Mouse (Mus musculus): ENCODE results near the gene Rdh16f1. TPM values are rescaled to one million over a fixed set of nuclear protein-coding genes. Genes with fewer than 3 reads are reported as not detected.

The Rdh16f1 gene
- polyA plus RNA-seq, 1 experiment from 2014 or later = not detected

DNA sequence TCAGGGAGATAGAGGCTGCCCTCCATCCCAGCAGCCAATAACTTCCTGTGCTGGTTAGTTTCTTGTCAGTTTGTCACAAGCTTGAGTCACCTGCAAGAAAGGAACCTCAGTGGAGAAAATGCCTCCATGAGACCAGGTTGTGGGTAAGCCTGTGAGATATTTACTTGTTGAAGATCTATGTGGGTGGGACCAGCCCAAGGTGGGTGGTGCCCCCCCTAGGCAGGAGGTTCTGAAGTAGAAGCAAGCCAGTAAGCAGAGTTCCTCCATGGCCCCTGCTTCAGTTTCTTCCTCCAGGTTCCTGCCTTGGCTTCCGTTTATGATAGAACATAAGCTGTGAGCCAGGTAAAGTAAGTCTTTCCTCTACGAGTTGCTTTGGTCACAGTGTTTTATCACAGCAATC lies 23.3 kb upstream of the Rdh16f1 start:
- ATAC-seq (ENCODE audit: low read depth) = no peak
- H3K4me2 ChIP-seq = no peak overlapping the region
- WGBS = 83% methylated on average over 2 of the region's 2 CpGs

DNA sequence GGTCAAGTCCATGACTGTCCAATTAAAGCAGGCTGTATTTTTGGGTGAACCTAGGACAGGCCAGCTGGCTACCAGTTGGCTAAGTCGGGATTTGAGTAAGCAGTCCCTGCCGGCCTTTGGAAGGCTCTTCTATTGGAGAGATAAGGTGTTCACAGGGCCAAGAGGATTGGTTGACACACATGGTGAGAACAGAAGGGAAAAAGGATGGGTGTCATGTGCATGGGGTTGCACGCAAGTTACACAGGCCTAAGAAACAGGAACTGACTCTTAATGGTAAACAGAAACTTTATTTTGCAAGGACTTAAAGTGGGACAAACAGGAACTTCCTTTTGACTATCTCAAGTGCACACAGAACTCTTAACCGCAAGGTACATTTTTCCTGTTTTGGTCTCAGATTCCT lies 22.7 kb upstream of the Rdh16f1 start:
- no peak for ATAC-seq (ENCODE audit: low read depth)
- WGBS = 73% methylated on average over 4 of the region's 4 CpGs

More for the DNA sequence above, 23.3 kb upstream of the Rdh16f1 start:
- H3K9me3 ChIP-seq = no peaks in the 10 kb centered on the region
- no peak overlapping the region for H3K4me3 ChIP-seq
- H3K4me1 ChIP-seq (replicated peaks) = peaks cover 23% of the 10 kb centered on the region
- no peak overlapping the region for H3K9ac ChIP-seq
- H3K36me3 ChIP-seq = peaks cover 1% of the 10 kb centered on the region; the same call in 1 of the 2 replicates
- H3K27me3 ChIP-seq = no peaks in the 10 kb centered on the region; the same call in 1 of the 2 replicates
- H3K27ac ChIP-seq (replicated peaks) = no peak overlapping the region

DNA sequence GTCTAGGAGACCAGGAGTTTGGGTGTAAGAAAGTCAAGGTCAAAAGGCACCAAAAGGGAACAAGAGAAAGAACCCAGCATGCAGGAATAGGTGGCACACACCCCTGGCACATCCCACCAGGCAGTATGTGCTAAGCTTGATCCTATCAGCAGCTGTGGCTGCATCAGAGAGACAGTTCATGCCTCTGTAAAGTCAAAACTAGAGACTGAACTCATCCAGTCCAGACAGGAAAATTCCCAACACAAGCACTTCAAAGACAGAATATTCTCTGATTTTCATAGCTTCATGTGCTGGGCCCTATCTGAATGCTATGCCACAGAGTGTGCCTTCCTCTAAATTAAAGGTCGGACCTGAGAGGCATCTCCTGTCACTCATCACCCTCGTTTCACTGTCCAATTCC lies 22.0 kb upstream of the Rdh16f1 start:
- H3K27me3 ChIP-seq = no peaks in the 10 kb centered on the region; the same call in 1 of the 2 replicates
- no peak overlapping the region for H3K4me2 ChIP-seq
- H3K4me3 ChIP-seq = no peak overlapping the region
- 30% methylated on average over 2 of the region's 2 CpGs for WGBS
- no peak overlapping the region for H3K9ac ChIP-seq
- no peak for ATAC-seq (ENCODE audit: low read depth)
- peaks cover 14% of the 10 kb centered on the region for H3K36me3 ChIP-seq
- peaks cover 21% of the 10 kb centered on the region for H3K4me1 ChIP-seq (replicated peaks)
- no peaks in the 10 kb centered on the region for H3K9me3 ChIP-seq
- no peak overlapping the region for H3K27ac ChIP-seq (replicated peaks)

More for the DNA sequence above, 22.7 kb upstream of the Rdh16f1 start:
- H3K27ac ChIP-seq (replicated peaks) = no peak overlapping the region
- H3K27me3 ChIP-seq = no peaks in the 10 kb centered on the region; the same call in 1 of the 2 replicates
- no peak overlapping the region for H3K9ac ChIP-seq
- no peak overlapping the region for H3K4me2 ChIP-seq
- H3K9me3 ChIP-seq = no peaks in the 10 kb centered on the region
- H3K36me3 ChIP-seq = peaks cover 8% of the 10 kb centered on the region
- H3K4me1 ChIP-seq (replicated peaks) = peaks cover 21% of the 10 kb centered on the region
- no peak overlapping the region for H3K4me3 ChIP-seq

DNA sequence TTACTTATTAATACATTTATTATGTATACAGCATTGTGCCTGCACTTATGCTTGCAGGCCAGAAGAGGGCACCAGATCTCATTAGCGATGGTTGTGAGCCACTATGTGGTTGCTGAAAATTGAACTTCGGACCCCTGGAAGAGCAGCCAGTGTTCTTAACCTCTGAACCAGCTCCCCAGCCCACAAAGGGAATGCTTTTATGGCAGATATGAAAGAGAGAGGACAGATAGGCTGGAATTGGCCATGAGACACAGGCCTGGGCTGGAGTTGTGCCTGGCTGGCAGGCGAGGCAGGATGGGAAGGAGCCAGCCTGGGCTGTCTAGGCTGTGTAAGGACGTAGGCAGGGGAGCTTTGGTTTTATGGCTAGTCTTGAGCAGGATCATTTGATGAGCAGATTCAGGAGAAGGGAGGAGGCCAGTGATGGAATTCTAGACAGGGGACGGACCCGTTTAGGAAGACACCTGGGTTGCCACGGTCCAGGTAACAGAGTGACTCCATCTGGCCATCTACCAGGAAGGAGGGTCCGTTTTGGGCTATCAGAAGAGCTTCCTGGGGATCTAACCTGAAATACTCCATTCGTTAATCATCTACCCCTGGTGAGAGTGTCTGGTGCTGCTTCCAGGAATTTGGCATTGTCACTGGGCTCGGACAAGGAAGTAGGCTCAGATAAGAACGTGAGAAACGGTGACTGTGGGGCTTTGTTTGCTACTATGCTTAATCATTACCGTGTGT lies 21.3 kb upstream of the Rdh16f1 start:
- H3K36me3 ChIP-seq = peaks cover 22% of the 10 kb centered on the region
- H3K4me3 ChIP-seq = no peak overlapping the region
- WGBS = 54% methylated on average over 13 of the region's 13 CpGs
- no peaks in the 10 kb centered on the region for H3K9me3 ChIP-seq
- no peak overlapping the region; the same call in 1 of the 2 replicates for H3K4me2 ChIP-seq
- no peak overlapping the region for H3K9ac ChIP-seq
- no peak for ATAC-seq (ENCODE audit: low read depth)
- no peaks in the 10 kb centered on the region; the same call in 1 of the 2 replicates for H3K27me3 ChIP-seq
- peaks cover 21% of the 10 kb centered on the region for H3K4me1 ChIP-seq (replicated peaks)
- H3K27ac ChIP-seq (replicated peaks) = no peak overlapping the region

DNA sequence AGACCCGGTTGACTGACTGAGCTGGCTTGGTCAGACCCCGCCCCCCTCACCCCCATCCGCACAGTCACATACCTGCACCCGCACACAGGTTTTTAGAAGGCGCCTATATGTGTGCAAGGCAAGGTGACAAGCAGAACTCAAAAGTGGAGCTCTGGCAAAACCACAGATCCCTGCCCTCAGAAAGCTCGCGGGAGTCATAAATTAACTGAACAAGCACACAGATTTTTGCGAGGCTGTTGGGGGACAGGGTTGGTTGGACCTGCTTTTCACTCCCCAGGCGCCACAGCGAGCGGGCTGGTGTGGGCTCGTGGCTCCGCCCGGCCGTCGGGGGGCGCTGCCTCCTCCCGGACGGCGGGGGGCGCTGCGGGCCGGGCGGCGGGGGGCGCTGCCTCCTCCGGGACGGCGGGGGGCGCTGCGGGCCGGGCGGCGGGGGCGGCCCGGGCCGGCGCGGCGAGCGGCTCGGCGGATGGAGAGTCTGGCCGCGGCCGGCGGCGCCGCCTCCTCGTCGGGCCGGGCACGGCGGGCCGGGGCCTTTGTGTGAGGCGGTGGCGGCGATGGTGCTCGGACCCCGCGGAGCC lies 20.4 kb upstream of the Rdh16f1 start, which contains the start of gene Zbtb39:
Gene Zbtb39 (plus strand): TSS at position 456 of the 578 bp plus-strand sequence.
- H3K9me3 ChIP-seq = no peaks in the 10 kb centered on the region
- peaks cover 30% of the 10 kb centered on the region for H3K36me3 ChIP-seq
- H3K9ac ChIP-seq = peak within 1 kb of the TSS; percentile 98
- 4% methylated on average over 17 of the region's 61 CpGs for WGBS
- peak within 1 kb of the TSS; percentile 83 for H3K27ac ChIP-seq (replicated peaks)
- H3K4me1 ChIP-seq (replicated peaks) = peaks cover 21% of the 10 kb centered on the region
- H3K4me3 ChIP-seq = peak within 1 kb of the TSS; percentile 95
- ATAC-seq (ENCODE audit: low read depth) = peak; percentile 86
- H3K4me2 ChIP-seq = peak within 1 kb of the TSS; percentile 78
- no peaks in the 10 kb centered on the region; the same call in 1 of the 2 replicates for H3K27me3 ChIP-seq

DNA sequence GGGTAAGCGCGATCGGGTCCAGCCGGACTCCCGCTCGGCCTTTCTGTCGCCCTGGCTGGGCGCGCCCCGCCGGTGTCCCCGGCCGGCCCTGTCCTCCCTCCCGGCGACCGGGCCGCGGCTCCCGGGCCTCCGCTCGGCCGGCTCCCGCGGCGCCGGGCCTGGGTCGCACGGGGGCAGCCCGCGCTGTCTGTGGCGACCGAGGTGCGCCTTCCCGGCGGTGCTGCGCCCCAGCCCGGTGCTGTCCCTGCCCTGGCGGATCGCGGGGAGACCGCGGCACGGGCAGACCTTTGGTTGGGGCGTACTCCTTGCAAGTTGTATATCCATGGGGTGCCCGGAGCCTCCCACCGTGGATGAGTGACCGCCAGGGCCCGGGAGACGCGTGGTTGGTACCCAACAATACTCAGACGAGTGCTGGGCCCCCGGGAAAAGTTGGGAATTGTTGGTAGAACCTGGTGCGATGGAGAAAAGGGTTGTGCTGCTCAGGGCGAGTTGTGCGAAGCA lies 19.9 kb upstream of the Rdh16f1 start:
- WGBS = under 1% methylated on average over 43 of the region's 55 CpGs
- H3K9ac ChIP-seq = peak overlapping the region; percentile 98
- peak; percentile 74 for ATAC-seq (ENCODE audit: low read depth)
- H3K4me3 ChIP-seq = peak overlapping the region; percentile 95
- H3K4me1 ChIP-seq (replicated peaks) = peaks cover 21% of the 10 kb centered on the region
- H3K4me2 ChIP-seq = peak overlapping the region; percentile 78
- H3K36me3 ChIP-seq = peaks cover 36% of the 10 kb centered on the region
- peak overlapping the region; percentile 83 for H3K27ac ChIP-seq (replicated peaks)
- H3K9me3 ChIP-seq = no peaks in the 10 kb centered on the region
- no peaks in the 10 kb centered on the region; the same call in 1 of the 2 replicates for H3K27me3 ChIP-seq

DNA sequence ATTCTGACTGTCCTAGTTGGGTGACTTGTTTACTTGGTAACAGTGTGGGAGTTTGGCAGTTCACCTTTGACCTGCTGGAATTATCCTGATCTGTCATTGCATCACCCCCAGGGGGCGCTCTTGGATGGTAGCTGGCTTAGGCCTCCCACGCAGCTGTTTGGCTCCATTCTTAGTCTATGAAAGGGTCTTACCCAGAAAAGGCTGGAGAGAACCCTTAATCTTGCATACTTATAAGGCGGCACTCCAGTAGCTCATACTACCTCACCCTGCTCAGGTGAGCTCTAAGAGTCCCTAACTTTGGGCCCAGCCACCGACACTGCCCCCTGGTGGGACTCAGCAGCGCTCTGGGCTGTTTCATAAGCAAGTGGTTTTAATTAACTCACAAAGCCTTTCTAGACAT lies 14.9 kb upstream of the Rdh16f1 start:
- 66% methylated on average over 5 of the region's 5 CpGs for WGBS
- no peaks in the 10 kb centered on the region for H3K9me3 ChIP-seq
- H3K27me3 ChIP-seq = no peaks in the 10 kb centered on the region
- H3K4me2 ChIP-seq = no peak overlapping the region
- H3K9ac ChIP-seq = no peak overlapping the region
- no peak overlapping the region for H3K27ac ChIP-seq (replicated peaks)
- ATAC-seq (ENCODE audit: low read depth) = no peak
- H3K4me3 ChIP-seq = no peak overlapping the region
- peaks cover 32% of the 10 kb centered on the region for H3K4me1 ChIP-seq (replicated peaks)
- H3K36me3 ChIP-seq = peaks cover 72% of the 10 kb centered on the region

DNA sequence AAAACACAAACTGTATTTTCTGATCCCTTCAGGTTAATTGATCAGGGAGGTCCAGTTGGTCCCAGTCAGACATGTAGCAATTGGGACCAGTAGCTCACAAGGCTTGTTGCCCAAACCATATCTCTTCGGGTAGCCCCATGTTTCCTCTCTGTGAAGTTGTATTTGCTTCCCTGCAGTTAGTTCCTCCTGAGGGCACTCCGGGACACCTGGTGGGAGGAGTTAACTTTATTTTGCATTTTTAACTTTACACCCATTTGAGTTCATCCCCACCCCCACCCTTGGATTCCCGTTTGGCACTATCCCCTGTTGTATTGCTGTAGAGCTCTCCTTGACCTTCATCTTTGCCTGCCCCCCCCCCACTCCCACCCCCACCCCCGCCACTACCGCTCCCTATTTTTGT lies 13.7 kb upstream of the Rdh16f1 start:
- no peak overlapping the region for H3K4me3 ChIP-seq
- H3K4me1 ChIP-seq (replicated peaks) = peaks cover 31% of the 10 kb centered on the region
- ATAC-seq (ENCODE audit: low read depth) = no peak
- H3K36me3 ChIP-seq = peaks cover 72% of the 10 kb centered on the region
- no peak overlapping the region for H3K4me2 ChIP-seq
- 78% methylated on average over 5 of the region's 5 CpGs for WGBS
- no peak overlapping the region for H3K9ac ChIP-seq
- no peaks in the 10 kb centered on the region for H3K9me3 ChIP-seq
- H3K27me3 ChIP-seq = no peaks in the 10 kb centered on the region
- H3K27ac ChIP-seq (replicated peaks) = no peak overlapping the region

DNA sequence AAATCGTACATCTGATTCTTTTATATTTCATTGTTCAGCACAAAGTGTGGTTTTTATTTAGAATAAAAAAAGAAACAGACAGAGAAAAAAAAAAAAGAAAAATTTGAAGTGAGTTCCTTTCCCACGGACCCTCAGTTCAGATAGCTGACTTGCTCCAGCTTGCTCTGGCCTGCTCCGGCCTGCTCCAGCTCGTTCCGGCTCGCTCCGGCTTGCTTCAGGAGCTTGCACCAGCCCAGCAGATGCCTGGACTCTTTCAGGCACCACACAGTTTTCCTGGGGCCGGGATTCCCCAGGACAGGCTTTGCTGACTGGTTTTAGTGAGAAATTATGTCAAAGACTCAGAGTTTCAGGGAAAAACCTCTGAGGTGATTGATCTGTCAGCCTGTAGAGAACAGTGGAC lies 12.3 kb upstream of the Rdh16f1 start:
- 92% methylated on average over 8 of the region's 8 CpGs for WGBS
- Histone ChIP-seq H3K9me3 (no peaks in the 10 kb centered on the region), H3K4me1 (replicated peaks) (peaks cover 26% of the 10 kb centered on the region), H3K27ac (replicated peaks) (no peak overlapping the region), H3K9ac (no peak overlapping the region), H3K36me3 (peaks cover 61% of the 10 kb centered on the region), H3K4me3 (no peak overlapping the region), H3K4me2 (no peak overlapping the region), H3K27me3 (no peaks in the 10 kb centered on the region)
- ATAC-seq (ENCODE audit: low read depth) = no peak

DNA sequence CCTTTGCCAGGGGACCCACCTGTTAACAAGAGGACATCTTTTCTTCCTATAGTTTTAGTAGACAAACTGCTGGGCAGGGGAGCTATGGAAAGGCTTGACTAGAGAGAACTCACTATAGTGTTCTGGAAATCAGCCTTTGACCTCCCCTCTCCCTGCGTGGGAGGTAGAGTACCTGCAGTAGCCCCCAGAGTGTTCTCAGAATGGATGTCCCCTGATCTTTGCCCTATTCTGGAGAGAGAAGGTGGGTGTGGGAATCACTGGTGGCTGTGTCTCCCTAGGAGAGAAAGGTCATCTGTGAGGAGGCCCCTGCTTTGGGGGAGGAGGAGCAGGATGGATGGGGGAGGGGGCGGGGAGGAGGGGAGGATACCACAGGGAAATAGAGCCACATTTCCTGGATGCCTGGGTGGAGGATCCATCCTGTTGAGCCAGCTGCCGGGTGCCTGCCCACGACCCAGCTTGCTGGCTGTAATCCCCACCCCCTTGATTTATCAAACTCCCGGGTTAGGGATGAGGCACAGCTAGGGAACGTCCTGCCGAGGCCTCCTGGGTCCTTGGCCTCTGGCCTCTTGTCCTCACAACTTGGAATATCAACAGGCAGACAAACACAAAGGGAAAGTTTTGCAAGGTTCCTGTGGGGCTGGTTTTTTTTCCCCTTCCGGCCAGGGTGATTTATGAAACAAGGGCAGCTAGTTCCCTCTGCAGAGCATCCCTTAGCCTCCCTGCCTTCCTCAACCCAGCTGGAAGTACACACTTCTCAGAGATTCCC lies 10.6 kb upstream of the Rdh16f1 start:
- Histone ChIP-seq H3K4me3 (no peak overlapping the region), H3K27me3 (no peaks in the 10 kb centered on the region), H3K4me2 (peak overlapping the region; percentile 42), H3K4me1 (replicated peaks) (peaks cover 26% of the 10 kb centered on the region), H3K9me3 (no peaks in the 10 kb centered on the region), H3K36me3 (peaks cover 43% of the 10 kb centered on the region), H3K9ac (no peak overlapping the region), H3K27ac (replicated peaks) (no peak overlapping the region)
- no peak for ATAC-seq (ENCODE audit: low read depth)
- 2% methylated on average over 8 of the region's 8 CpGs for WGBS

DNA sequence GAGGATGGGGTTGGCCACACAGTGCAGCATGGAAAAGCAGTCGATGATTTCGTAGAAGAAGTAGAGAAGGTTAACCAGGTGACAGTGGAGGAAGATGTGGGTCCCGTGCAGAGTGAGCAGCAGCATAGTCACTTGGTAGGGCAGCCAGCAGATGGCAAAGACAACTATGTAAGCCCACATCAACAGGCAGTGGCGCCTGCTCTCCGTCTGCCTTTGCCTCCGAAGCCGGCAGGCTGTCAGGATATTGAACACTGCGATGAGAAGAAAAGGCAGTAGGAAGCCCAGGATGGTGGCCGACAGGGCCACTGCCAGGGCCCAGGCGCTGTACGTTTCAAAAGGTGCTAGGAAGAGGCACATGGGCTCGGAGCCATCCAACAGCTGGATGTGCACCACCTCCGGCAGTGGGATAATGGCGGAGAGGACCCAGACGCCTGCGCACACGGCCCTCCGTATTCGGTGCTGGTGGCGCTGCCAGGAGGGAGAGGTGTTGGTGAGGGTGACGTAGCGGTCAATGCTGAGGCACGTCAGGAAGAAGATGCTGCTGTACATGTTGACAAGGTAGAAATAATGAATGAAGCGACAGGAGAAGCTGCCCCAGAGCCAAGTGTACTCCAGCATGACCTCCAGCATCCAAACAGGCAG lies 9.3 kb upstream of the Rdh16f1 start:
- no peak overlapping the region for H3K9ac ChIP-seq
- no peaks in the 10 kb centered on the region for H3K27me3 ChIP-seq
- peak overlapping the region; percentile 42 for H3K4me2 ChIP-seq
- ATAC-seq (ENCODE audit: low read depth) = no peak
- H3K9me3 ChIP-seq = no peaks in the 10 kb centered on the region
- peak overlapping the region; percentile 15 for H3K4me3 ChIP-seq
- 57% methylated on average over 24 of the region's 24 CpGs for WGBS
- H3K36me3 ChIP-seq = peaks cover 31% of the 10 kb centered on the region
- no peak overlapping the region for H3K27ac ChIP-seq (replicated peaks)
- peaks cover 26% of the 10 kb centered on the region for H3K4me1 ChIP-seq (replicated peaks)
